Mouse (Mus musculus) olfactory bulb, adult 2 months (tissue): Measurements from ENCODE around the gene Tespa1. TPM values are rescaled to one million over a fixed set of nuclear protein-coding genes. Genes with fewer than 3 reads are reported as not detected.
"Not testable (repeated sequence)": the region's sequence is repeated elsewhere in the genome, so short reads cannot be mapped to it uniquely, and the experiment has no call there.

Source experiments
- H3K27ac ChIP-seq: fragments of 200-500 bp; 2 replicates; pipeline ENCODE4 v1.5.1; 2012; ENCODE audit warnings: low read depth, low read length; ENCODE audit not compliant: insufficient read depth
- H3K4me1 ChIP-seq: fragments of 200-500 bp; 2 replicates; pipeline ENCODE4 v1.6.1; 2012; ENCODE audit warnings: low read length; ENCODE audit not compliant: control insufficient read depth, insufficient read depth
- H3K4me3 ChIP-seq: fragments of 200-500 bp; 2 replicates; pipeline ENCODE4 v1.5.1; 2012; ENCODE audit warnings: mild to moderate bottlenecking, low read depth, low read length, moderate library complexity; ENCODE audit not compliant: insufficient read depth
- CTCF ChIP-seq: fragments of 200-500 bp; IDR thresholded peaks from 2 replicates; pipeline ENCODE4 v1.5.1; 2012; ENCODE audit warnings: low read depth, mild to moderate bottlenecking, low read length, moderate library complexity; ENCODE audit not compliant: insufficient read depth
- POLR2A ChIP-seq: fragments of 200-500 bp; IDR thresholded peaks from 2 replicates; pipeline ENCODE4 v1.6.1; 2012; ENCODE audit warnings: mild to moderate bottlenecking, low read depth, low read length, moderate library complexity; ENCODE audit not compliant: insufficient read depth
- WGBS: fragments of 180-500 bp; shearing (Covaris S2); methylation state at CpG from one replicate; pipeline ENCODE4 v1.1.7; 2018; 5-methylcytosine and 5-hydroxymethylcytosine counted together
- polyA plus RNA-seq: library from polyadenylated mRNA; stranded (reverse); fragments of >200 nt; gene quantifications from 2 replicates; pipeline ENCODE4 v1.2.4, GENCODE M21; 2012; ENCODE audit warnings: low replicate concordance; ENCODE audit not compliant: missing spikeins, insufficient read depth, insufficient read length

Tespa1 gene
- polyA plus RNA-seq, 1 experiment, result not detected

DNA sequence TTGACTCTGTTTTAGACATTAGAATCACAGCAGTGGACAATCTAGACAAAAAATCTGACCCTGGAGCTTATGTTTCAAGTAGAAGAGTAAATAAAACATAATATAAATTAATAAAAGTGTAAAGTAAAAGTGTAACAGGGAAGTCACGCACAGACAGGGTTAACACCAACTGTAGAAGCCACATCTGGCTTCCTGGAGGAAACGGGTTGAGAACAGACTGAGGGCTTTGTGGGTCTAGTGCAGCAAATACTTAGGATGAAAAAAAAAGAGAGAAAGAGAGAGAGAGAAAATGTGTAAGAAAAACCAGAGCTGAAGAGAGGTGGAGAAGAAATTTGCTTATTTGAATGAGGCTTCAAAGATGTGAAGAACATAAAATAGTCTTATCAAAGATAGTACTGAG, 14.9 kb downstream of the Tespa1 start:
- H3K4me3 ChIP-seq, result no peak overlapping the region
- 68% methylated on average over 2 of the region's 2 CpGs for WGBS
- H3K4me1 ChIP-seq, result no peaks in the 10 kb centered on the region
- TF ChIP-seq CTCF (no peak), POLR2A (no peak)
- H3K27ac ChIP-seq, result no peak overlapping the region

DNA sequence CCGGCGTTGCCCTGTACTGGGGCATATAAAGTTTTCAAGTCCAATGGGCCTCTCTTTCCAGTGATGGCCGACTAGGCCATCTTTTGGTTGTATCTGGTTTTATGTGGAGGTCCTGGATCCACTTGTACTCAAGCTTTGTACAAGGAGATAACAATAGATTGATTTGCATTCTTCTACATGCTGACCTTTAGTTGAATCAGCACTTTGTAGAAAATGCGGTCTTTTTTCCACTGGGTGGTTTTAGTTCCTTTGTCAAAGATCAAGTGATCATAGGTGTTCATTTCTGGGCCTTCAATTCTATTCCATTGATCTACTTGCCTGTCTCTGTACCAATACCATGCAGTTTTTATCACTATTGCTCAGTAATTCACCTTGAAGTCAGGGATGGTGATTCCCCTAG, 17.4 kb downstream of the Tespa1 start:
- H3K4me3 ChIP-seq, H3K4me1 ChIP-seq, H3K27ac ChIP-seq: not testable (repeated sequence)
- WGBS, result 83% methylated on average over 4 of the region's 4 CpGs

DNA sequence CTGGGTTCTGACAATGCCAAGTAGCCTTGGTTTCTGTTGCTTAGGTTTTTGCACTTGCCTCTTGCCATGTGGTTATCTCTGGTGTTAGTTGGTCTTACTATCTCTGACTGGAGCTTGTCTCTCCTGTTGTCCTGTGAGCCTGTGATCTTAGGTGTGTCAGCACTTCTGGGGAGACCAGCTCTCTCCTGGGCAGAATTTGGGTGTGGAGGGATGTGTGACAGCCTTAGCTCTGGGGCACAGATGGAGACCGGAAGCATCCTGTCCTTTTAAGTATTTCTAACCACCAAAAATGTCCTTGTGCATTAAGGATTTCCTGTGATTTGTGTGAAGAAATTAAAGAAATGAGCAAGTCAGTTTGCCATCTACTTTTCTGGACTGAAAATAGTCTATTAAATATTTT, 21.4 kb downstream of the Tespa1 start:
- WGBS, result 100% methylated on average over 1 of the region's 1 CpGs
- H3K4me1 ChIP-seq, result no peaks in the 10 kb centered on the region
- H3K27ac ChIP-seq, result no peak overlapping the region
- TF ChIP-seq CTCF, result no peak
- no peak for TF ChIP-seq POLR2A
- no peak overlapping the region for H3K4me3 ChIP-seq

DNA sequence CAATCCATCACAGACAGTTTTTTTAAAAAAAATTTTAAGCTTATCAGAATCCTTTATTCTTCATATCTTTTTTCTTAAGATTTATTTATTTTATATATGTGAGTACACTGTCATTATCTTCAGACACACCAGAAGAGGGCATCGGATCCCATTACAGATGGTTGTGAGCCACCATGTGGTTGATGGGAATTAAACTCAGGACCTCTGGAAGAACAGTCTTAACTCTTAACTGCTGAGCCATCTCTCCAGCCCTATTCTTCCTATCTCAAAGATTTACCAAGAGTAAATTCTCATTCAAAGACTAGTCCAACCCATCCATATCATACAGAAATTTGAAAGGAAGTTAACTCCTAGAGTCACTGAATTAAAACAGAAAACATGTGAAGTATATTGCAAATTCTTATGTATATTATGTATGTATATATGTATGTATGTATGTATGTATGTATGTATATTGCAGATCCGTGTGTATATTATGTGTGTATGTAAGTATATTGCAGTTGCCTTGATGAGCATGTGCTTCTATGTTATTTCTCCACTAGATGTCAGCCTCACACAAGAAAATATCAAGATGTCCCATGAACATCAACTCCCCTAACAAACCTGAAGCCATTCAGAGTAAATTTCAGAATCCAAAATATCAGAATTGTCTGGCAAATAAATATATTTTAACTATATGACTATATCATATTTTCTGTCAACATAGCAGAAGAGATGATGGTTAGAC, 40.9 kb downstream of the Tespa1 start:
- H3K27ac ChIP-seq, result no peak overlapping the region
- 55% methylated on average over 2 of the region's 2 CpGs for WGBS
- H3K4me1 ChIP-seq, result no peaks in the 10 kb centered on the region
- TF ChIP-seq CTCF, result no peak
- no peak for TF ChIP-seq POLR2A
- no peak overlapping the region for H3K4me3 ChIP-seq

DNA sequence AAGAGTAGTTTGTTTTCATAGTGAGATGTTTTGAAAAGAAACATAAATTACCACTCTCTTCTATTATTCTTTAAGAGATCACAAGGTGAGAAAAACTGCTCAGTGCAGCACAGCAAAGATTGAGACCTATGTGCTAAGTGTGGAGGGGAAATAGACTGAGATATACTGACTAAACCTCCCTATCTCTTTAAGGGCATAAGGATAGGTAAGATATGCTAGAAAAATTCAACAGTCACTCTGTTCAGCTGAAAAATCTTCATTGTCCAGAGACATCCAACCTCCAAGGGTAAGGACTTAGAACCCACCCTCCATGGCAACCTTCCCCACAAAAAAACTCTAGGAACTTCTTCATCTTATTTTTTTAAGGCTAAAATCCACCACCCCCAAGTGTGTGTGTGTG, 42.1 kb downstream of the Tespa1 start:
- Histone ChIP-seq H3K27ac (no peak overlapping the region), H3K4me3 (no peak overlapping the region), H3K4me1 (no peaks in the 10 kb centered on the region)
- TF ChIP-seq POLR2A (no peak), CTCF (no peak)

DNA sequence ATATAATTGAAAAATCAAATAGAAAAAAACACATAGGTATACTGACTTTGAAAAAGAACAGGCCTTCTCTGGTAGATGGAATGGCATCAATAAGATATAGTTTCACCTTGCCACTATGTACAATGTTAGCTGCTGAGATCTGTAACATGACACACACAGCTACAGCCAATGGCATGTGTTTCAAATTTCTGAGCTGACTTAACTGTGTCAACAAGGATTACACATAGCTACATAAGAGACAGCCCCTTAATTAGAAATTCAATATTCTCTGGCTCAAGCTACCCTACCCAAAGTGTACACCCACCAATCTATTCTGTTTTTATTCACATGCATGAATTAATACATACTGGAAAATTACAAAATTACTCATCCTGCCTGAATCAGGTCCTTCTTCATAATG, 45.7 kb downstream of the Tespa1 start:
- no peak overlapping the region for H3K4me3 ChIP-seq
- no peak overlapping the region for H3K27ac ChIP-seq
- TF ChIP-seq CTCF, result no peak
- TF ChIP-seq POLR2A, result no peak
- H3K4me1 ChIP-seq, result no peaks in the 10 kb centered on the region

DNA sequence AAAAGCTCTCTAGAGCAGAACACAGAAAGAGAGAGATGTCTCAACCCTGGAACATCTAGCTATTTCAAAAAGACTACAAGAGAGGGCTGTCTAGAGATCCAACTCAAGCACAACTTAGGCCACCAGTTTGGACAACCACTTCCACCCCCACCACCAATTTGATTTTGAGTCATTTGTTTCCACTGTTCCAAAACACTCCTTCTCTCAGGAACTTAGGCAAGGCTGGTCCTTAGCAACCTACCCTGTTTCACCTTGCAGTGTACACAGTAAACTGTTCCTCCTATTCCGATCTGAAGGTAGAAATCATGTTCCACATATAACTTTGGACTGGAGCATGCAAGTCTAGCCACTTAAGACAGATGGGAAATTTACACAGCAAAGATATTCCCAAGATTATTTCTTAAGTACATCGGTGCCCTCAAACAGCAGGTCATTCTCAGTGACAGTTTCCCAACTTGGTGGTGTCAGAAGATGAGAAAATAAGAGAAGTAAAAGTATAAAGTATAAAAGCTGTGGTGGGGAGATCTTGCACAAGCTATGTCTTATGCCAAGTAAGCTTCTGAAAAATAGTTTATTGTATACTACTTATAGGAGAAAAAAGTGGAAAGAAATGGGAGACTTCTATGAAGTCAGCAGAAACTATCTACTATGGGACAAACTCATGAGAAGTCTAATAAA, 47.5 kb downstream of the Tespa1 start:
- 92% methylated on average over 2 of the region's 2 CpGs for WGBS
- no peak overlapping the region for H3K4me3 ChIP-seq
- TF ChIP-seq CTCF, result no peak
- H3K4me1 ChIP-seq, result no peaks in the 10 kb centered on the region
- no peak overlapping the region for H3K27ac ChIP-seq

DNA sequence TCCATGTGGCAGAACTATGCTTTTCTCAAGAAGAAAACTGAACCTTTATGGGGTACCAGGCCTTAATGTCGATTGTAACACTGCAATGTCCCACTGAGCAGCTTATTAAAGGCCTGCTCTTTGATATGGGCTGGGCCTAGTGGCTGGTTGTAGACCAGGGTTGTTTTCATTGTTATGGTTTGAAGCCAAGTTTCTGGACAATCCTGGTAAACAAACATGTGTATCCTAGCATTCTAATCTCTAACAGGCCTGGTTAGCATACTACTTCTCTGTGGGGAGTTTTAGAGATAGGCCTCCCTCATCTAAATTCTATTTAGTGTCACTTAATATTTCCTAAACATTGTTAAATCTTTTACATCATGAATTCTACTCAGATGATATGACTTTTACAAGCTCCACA, 49.0 kb downstream of the Tespa1 start:
- Histone ChIP-seq H3K27ac (no peak overlapping the region), H3K4me3 (no peak overlapping the region), H3K4me1 (no peaks in the 10 kb centered on the region)
- WGBS, result 56% methylated on average over 1 of the region's 1 CpGs
- TF ChIP-seq CTCF (no peak), POLR2A (no peak)

DNA sequence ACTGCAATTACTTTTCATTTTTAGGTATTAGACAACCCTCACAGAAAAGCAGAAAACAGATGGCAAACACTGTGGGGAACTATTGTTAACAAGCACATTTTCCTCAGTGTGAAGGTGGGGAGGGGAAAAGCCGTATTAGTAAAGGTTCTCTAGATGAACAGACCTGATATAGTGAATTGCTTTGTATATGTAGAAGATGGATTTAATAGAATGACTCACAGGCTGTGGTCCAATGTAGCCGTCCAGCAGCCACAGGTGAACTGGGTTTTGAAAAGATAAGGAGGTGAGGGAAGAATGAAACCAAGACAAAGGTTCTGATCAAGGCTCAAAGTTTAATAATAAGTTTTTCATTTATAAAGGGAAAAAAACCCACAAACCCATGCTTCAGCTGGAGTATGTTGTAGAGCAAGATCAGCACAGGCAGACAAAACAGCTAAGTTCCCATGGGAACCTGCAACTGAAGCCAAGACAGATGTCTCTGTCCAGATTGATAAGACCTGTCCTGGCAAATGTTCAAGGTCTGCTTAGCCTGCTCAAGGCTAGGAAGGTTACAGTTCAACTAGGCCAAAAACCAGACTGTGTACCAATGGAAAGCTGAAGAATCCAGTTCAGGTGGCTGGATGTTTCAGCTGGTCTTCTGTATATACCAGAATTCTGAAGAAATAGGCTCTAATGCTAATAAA, 50.0 kb downstream of the Tespa1 start:
- TF ChIP-seq POLR2A (no peak), CTCF (no peak)
- WGBS, result 87% methylated on average over 2 of the region's 2 CpGs
- H3K4me1 ChIP-seq, result no peaks in the 10 kb centered on the region
- no peak overlapping the region for H3K4me3 ChIP-seq
- no peak overlapping the region for H3K27ac ChIP-seq
